Mouse (Mus musculus) kidney, embryonic 16.5 days (tissue): ENCODE measurements around the gene Slc39a7. TPM values are rescaled to one million over a fixed set of nuclear protein-coding genes. Genes with fewer than 3 reads are reported as not detected.
A peak's percentile ranks its signal among the peaks of the same experiment; 100 is the strongest.

Experiments used
- ATAC-seq: fragments of 200-750 bp; cut with Nextera tagmentation; 2 replicates; pipeline ENCODE4 v1.8.0; 2017; ENCODE audit warnings: moderate TSS enrichment; ENCODE audit not compliant: low FRiP score, low TSS enrichment
- H3K27ac ChIP-seq: fragments of 300-500 bp; sonication (generic); 2 replicates; pipeline ENCODE4 v1.5.1; 2014; ENCODE audit warnings: low read length
- H3K27me3 ChIP-seq: fragments of 300-500 bp; sonication (generic); 2 replicates; pipeline ENCODE4 v1.6.1; 2014; ENCODE audit warnings: low read length, control low read depth, mixed read lengths; ENCODE audit not compliant: insufficient read depth
- H3K36me3 ChIP-seq: fragments of 300-500 bp; sonication (generic); 2 replicates; pipeline ENCODE4 v1.6.1; 2014; ENCODE audit warnings: low read length, control low read depth, mixed read lengths; ENCODE audit not compliant: insufficient read depth
- H3K4me1 ChIP-seq: fragments of 300-500 bp; sonication (generic); 2 replicates; pipeline ENCODE4 v1.6.1; 2014; ENCODE audit warnings: low read length, control low read depth, mixed read lengths; ENCODE audit not compliant: insufficient read depth
- H3K4me2 ChIP-seq: fragments of 300-500 bp; sonication (generic); replicated peaks from 2 replicates; pipeline ENCODE4 v1.6.1; 2014; ENCODE audit warnings: low read depth, low read length
- H3K4me3 ChIP-seq: fragments of 300-500 bp; sonication (generic); 2 replicates; pipeline ENCODE4 v1.5.1; 2014; ENCODE audit warnings: mild to moderate bottlenecking, low read length
- H3K9ac ChIP-seq: fragments of 300-500 bp; sonication (generic); replicated peaks from 2 replicates; pipeline ENCODE4 v1.6.1; 2014; ENCODE audit warnings: low read length
- H3K9me3 ChIP-seq: fragments of 300-500 bp; sonication (generic); 2 replicates; pipeline ENCODE4 v1.6.1; 2016; ENCODE audit warnings: low read length, control low read depth
- WGBS: fragments of 180-500 bp; shearing (Covaris S2); extraction: QIAGEN DNeasy Blood & Tissue Kit; methylation state at CpG from one replicate; pipeline ENCODE4 v1.1.7; 2014; 5-methylcytosine and 5-hydroxymethylcytosine counted together
- polyA plus RNA-seq: library from polyadenylated mRNA; unstranded; fragments of >200 nt; fragmentation: Nextera tagmentation; extraction: Ambion mirVana; gene quantifications from 2 replicates; pipeline ENCODE4 v1.2.1, GENCODE M21; 2015

The Slc39a7 gene
- polyA plus RNA-seq, 1 experiment from 2014 or later = 231 TPM

- Histone ChIP-seq H3K9ac (peak overlapping the region; percentile 80), H3K27me3 (no peaks in the 10 kb centered on the region), H3K4me1 (peaks cover 57% of the 10 kb centered on the region), H3K36me3 (peaks cover 40% of the 10 kb centered on the region), H3K9me3 (peaks cover 2% of the 10 kb centered on the region; the same call in 1 of the 2 replicates), H3K27ac (no peak overlapping the region), H3K4me3 (peak overlapping the region; percentile 65), H3K4me2 (peak overlapping the region; percentile 85)
- WGBS = 19% methylated on average over 7 of the region's 7 CpGs
- ATAC-seq = no peak
These were observed 5.7 kb downstream of the Slc39a7 start for GRCm38 (mm10) chr17:34025756-34026151.

GRCm38 (mm10) chr17:34024861-34025755 is 6.4 kb downstream of the Slc39a7 start:
- Histone ChIP-seq H3K27me3 (no peaks in the 10 kb centered on the region), H3K4me2 (peak overlapping the region; percentile 85), H3K36me3 (peaks cover 45% of the 10 kb centered on the region), H3K4me3 (peak overlapping the region; percentile 65), H3K27ac (peak overlapping the region; percentile 96), H3K4me1 (peaks cover 51% of the 10 kb centered on the region), H3K9me3 (peaks cover 6% of the 10 kb centered on the region; the same call in 1 of the 2 replicates), H3K9ac (peak overlapping the region; percentile 80)
- under 1% methylated on average over 57 of the region's 57 CpGs for WGBS
- ATAC-seq = peak; percentile 1; the same call in 1 of the 2 replicates

GRCm38 (mm10) chr17:34024317-34024821 is 7.1 kb downstream of the Slc39a7 start, which contains the start of gene Ring1:
TSS of gene Ring1 (minus strand) at chr17:34024680.
- H3K4me1 ChIP-seq = peaks cover 43% of the 10 kb centered on the region
- ATAC-seq = peak; percentile 72
- H3K4me2 ChIP-seq = peak within 1 kb of the TSS; percentile 85
- no peaks in the 10 kb centered on the region for H3K27me3 ChIP-seq
- 0% methylated on average over 53 of the region's 58 CpGs for WGBS
- H3K9ac ChIP-seq = peak within 1 kb of the TSS; percentile 80
- peaks cover 39% of the 10 kb centered on the region for H3K36me3 ChIP-seq
- H3K27ac ChIP-seq = peak within 1 kb of the TSS; percentile 96
- H3K9me3 ChIP-seq = peaks cover 10% of the 10 kb centered on the region; the same call in 1 of the 2 replicates
- peak within 1 kb of the TSS; percentile 65 for H3K4me3 ChIP-seq

- Histone ChIP-seq H3K9me3 (peaks cover 10% of the 10 kb centered on the region; the same call in 1 of the 2 replicates), H3K27ac (peak overlapping the region; percentile 96; the same call in 1 of the 2 replicates), H3K9ac (peak overlapping the region; percentile 80), H3K36me3 (peaks cover 32% of the 10 kb centered on the region), H3K4me2 (peak overlapping the region; percentile 85), H3K4me1 (peaks cover 37% of the 10 kb centered on the region), H3K4me3 (peak overlapping the region; percentile 65), H3K27me3 (no peaks in the 10 kb centered on the region)
- WGBS = 71% methylated on average over 9 of the region's 9 CpGs
- no peak for ATAC-seq
These were observed 7.8 kb downstream of the Slc39a7 start for GRCm38 (mm10) chr17:34023678-34024077.

GRCm38 (mm10) chr17:34022987-34023386 is 8.5 kb downstream of the Slc39a7 start:
- H3K9me3 ChIP-seq = peaks cover 10% of the 10 kb centered on the region; the same call in 1 of the 2 replicates
- ATAC-seq = no peak
- no peak overlapping the region for H3K27ac ChIP-seq
- no peak overlapping the region for H3K4me3 ChIP-seq
- H3K27me3 ChIP-seq = no peaks in the 10 kb centered on the region
- 98% methylated on average over 20 of the region's 20 CpGs for whole genome bisulfite sequencing
- H3K36me3 ChIP-seq = peaks cover 28% of the 10 kb centered on the region
- H3K4me1 ChIP-seq = peaks cover 30% of the 10 kb centered on the region
- no peak overlapping the region for H3K4me2 ChIP-seq
- H3K9ac ChIP-seq = no peak overlapping the region

GRCm38 (mm10) chr17:34022414-34022783 is 9.1 kb downstream of the Slc39a7 start:
- Histone ChIP-seq H3K9ac (no peak overlapping the region), H3K4me1 (peaks cover 30% of the 10 kb centered on the region), H3K27me3 (no peaks in the 10 kb centered on the region), H3K36me3 (peaks cover 28% of the 10 kb centered on the region), H3K27ac (no peak overlapping the region), H3K4me3 (no peak overlapping the region), H3K9me3 (peaks cover 10% of the 10 kb centered on the region; the same call in 1 of the 2 replicates), H3K4me2 (no peak overlapping the region)
- WGBS = 91% methylated on average over 13 of the region's 14 CpGs
- no peak for ATAC-seq

- 95% methylated on average over 23 of the region's 23 CpGs for WGBS
- Histone ChIP-seq H3K4me2 (no peak overlapping the region), H3K27me3 (no peaks in the 10 kb centered on the region), H3K9me3 (peaks cover 10% of the 10 kb centered on the region; the same call in 1 of the 2 replicates), H3K4me1 (peaks cover 23% of the 10 kb centered on the region), H3K27ac (no peak overlapping the region), H3K9ac (no peak overlapping the region), H3K36me3 (peaks cover 28% of the 10 kb centered on the region), H3K4me3 (no peak overlapping the region)
- ATAC-seq = no peak
These were observed 9.7 kb downstream of the Slc39a7 start for GRCm38 (mm10) chr17:34021539-34022413.

- 95% methylated on average over 8 of the region's 8 CpGs for WGBS
These were observed 18.0 kb downstream of the Slc39a7 start for GRCm38 (mm10) chr17:34013436-34013835.

GRCm38 (mm10) chr17:34010156-34010555 is 21.3 kb downstream of the Slc39a7 start:
- no peak overlapping the region for H3K4me3 ChIP-seq
- peaks cover 8% of the 10 kb centered on the region for H3K27me3 ChIP-seq
- no peaks in the 10 kb centered on the region for H3K9me3 ChIP-seq
- no peaks in the 10 kb centered on the region for H3K4me1 ChIP-seq
- H3K27ac ChIP-seq = no peak overlapping the region
- no peaks in the 10 kb centered on the region for H3K36me3 ChIP-seq
- no peak for ATAC-seq
- no peak overlapping the region for H3K9ac ChIP-seq
- 82% methylated on average over 5 of the region's 5 CpGs for WGBS
- no peak overlapping the region for H3K4me2 ChIP-seq

More at GRCm38 (mm10) chr17:34013436-34013835, 18.0 kb downstream of the Slc39a7 start:
- no peak overlapping the region for H3K9ac ChIP-seq
- H3K9me3 ChIP-seq = no peaks in the 10 kb centered on the region
- H3K4me2 ChIP-seq = no peak overlapping the region
- H3K27ac ChIP-seq = no peak overlapping the region
- H3K4me3 ChIP-seq = no peak overlapping the region
- no peaks in the 10 kb centered on the region for H3K27me3 ChIP-seq
- ATAC-seq = no peak
- H3K4me1 ChIP-seq = no peaks in the 10 kb centered on the region
- no peaks in the 10 kb centered on the region for H3K36me3 ChIP-seq
